ENCODE assay signal across 32 mouse cellular contexts in genomic region chr9:44727441-44727840, GRCm38 (mm10). TPM values are rescaled to one million over a fixed set of nuclear protein-coding genes. Genes with fewer than 3 reads are reported as not detected.
A peak's percentile ranks its signal among the peaks of the same experiment; 100 is the strongest.
DNase-seq lines count a peak whose midpoint lies in the region; ATAC-seq and TF ChIP-seq lines count a peak whose summit lies in the region.
"Had no signal": no experiment of that assay in that cellular context is flagged by ENCODE, and none has a peak within 500 bp of the region (broad histone marks: within the 10 kb centered on the region; RNA-seq: fewer than 3 reads in every experiment).

No protein-coding gene starts in this region.

- H3K27ac ChIP-seq in hindbrain, embryonic 10.5 days, result peak overlapping the region; percentile 73
- no peak overlapping the region for H3K27ac ChIP-seq in hindbrain, embryonic 14.5 days
- H3K27ac ChIP-seq in lung, embryonic 14.5 days (ENCODE audit: low read depth), result no peak overlapping the region
- H3K27ac ChIP-seq: intestine, embryonic 15.5 days; limb, embryonic 13.5 days had no signal

- no peak overlapping the region for H3K4me3 ChIP-seq in hindbrain, embryonic 10.5 days
- no peak overlapping the region for H3K4me3 ChIP-seq in hindbrain, embryonic 14.5 days (replicated peaks; ENCODE audit: low read length)
- no peak overlapping the region for H3K4me3 ChIP-seq in lung, embryonic 14.5 days (ENCODE audit: low read depth, low read length)
- H3K4me3 ChIP-seq: embryonic facial prominence, embryonic 13.5 days; heart, embryonic 10.5 days; intestine, embryonic 15.5 days; limb, embryonic 13.5 days; neural tube, embryonic 13.5 days had no signal

- no peak for TF ChIP-seq CTCF in lung, embryonic 14.5 days (IDR thresholded peaks at IDR 0.05; ENCODE audit: low read depth)

- no peaks in the 10 kb centered on the region for H3K36me3 ChIP-seq in hindbrain, embryonic 10.5 days
- H3K36me3 ChIP-seq in hindbrain, embryonic 14.5 days (replicated peaks; ENCODE audit: control insufficient read depth, insufficient read depth), result no peaks in the 10 kb centered on the region
- peaks cover 7% of the 10 kb centered on the region; the same call in 1 of the 2 replicates for H3K36me3 ChIP-seq in lung, embryonic 14.5 days (ENCODE audit: insufficient read depth)
- H3K36me3 ChIP-seq: intestine, embryonic 15.5 days; neural tube, embryonic 13.5 days had no signal

- 63% methylated on average over 5 of the region's 5 CpGs for WGBS in hindbrain, embryonic 10.5 days
- 64% methylated on average over 5 of the region's 5 CpGs for WGBS in hindbrain, embryonic 14.5 days
- 56% methylated on average over 5 of the region's 5 CpGs for WGBS in lung, embryonic 14.5 days

- no peak for ATAC-seq in hindbrain, embryonic 14.5 days (ENCODE audit: low FRiP score)
- ATAC-seq in lung, embryonic 14.5 days (ENCODE audit: insufficient read depth), result no peak
- ATAC-seq: forebrain, embryonic 16.5 days; hindbrain, embryonic 16.5 days; intestine, embryonic 15.5 days had no signal

- no peak overlapping the region for H3K4me2 ChIP-seq in hindbrain, embryonic 14.5 days (replicated peaks)
- 0 out of 2 replicates have a peak overlapping the region, but pooled peaks have one; percentile 10 for H3K4me2 ChIP-seq in lung, embryonic 14.5 days
- H3K4me2 ChIP-seq: embryonic facial prominence, embryonic 13.5 days; intestine, embryonic 15.5 days; limb, embryonic 13.5 days; liver, embryonic 11.5 days; neural tube, embryonic 13.5 days had no signal

- H3K9me3 ChIP-seq in hindbrain, embryonic 10.5 days, result no peaks in the 10 kb centered on the region
- H3K9me3 ChIP-seq in hindbrain, embryonic 14.5 days (ENCODE audit: control insufficient read depth, low read length), result no peaks in the 10 kb centered on the region
- H3K9me3 ChIP-seq in lung, embryonic 14.5 days (ENCODE audit: low read depth, low read length), result no peaks in the 10 kb centered on the region
- H3K9me3 ChIP-seq: embryonic facial prominence, embryonic 13.5 days; heart, embryonic 10.5 days; intestine, embryonic 15.5 days; limb, embryonic 13.5 days; neural tube, embryonic 13.5 days had no signal

- no peak for DNase-seq in hindbrain, embryonic 10.5 days (ENCODE audit: low spot score)
- DNase-seq in hindbrain, embryonic 14.5 days (ENCODE audit: low spot score), result no peak
- no peak for DNase-seq in lung, embryonic 14.5 days
- DNase-seq in lung, postnatal 14 days, result no peak
- peak; percentile 73 for DNase-seq in 3T3-L1 (ENCODE audit: low read depth, low spot score)
- peak; percentile 33 for DNase-seq in NIH3T3 (ENCODE audit: low read depth)
- DNase-seq in right cerebral cortex, postnatal 36 days (ENCODE audit: low spot score in 2 of 2), result no peak
- DNase-seq: adrenal gland, postnatal 10 days; B cell, adult 2 months; cerebellum, adult 9-10 months; cerebellum, postnatal 36 days; embryo, embryonic 11 days; gastrocnemius, postnatal 14 days; heart, adult 11 months; heart, postnatal 4 days; lung, postnatal 10 days; right cerebral cortex, postnatal 25 days; spleen, adult 18-20 months; thymus, postnatal 14 days had no signal

- H3K27me3 ChIP-seq in hindbrain, embryonic 10.5 days (ENCODE audit: insufficient read depth, poor library complexity, severe bottlenecking), result peaks cover 6% of the 10 kb centered on the region
- no peaks in the 10 kb centered on the region for H3K27me3 ChIP-seq in hindbrain, embryonic 14.5 days (ENCODE audit: control insufficient read depth, insufficient read depth, low read length)
- H3K27me3 ChIP-seq in lung, embryonic 14.5 days (ENCODE audit: insufficient read depth, low read length), result no peaks in the 10 kb centered on the region
- H3K27me3 ChIP-seq: limb, embryonic 13.5 days; neural tube, embryonic 13.5 days had no signal

- no peak overlapping the region for H3K9ac ChIP-seq in hindbrain, embryonic 14.5 days
- no peak overlapping the region; the same call in 1 of the 2 replicates for H3K9ac ChIP-seq in lung, embryonic 14.5 days
- H3K9ac ChIP-seq: intestine, embryonic 15.5 days; neural tube, embryonic 13.5 days had no signal

- H3K4me1 ChIP-seq in hindbrain, embryonic 10.5 days (replicated peaks), result peaks cover 69% of the 10 kb centered on the region
- peaks cover 36% of the 10 kb centered on the region for H3K4me1 ChIP-seq in hindbrain, embryonic 14.5 days (replicated peaks; ENCODE audit: control insufficient read depth, insufficient read depth, low read length)
- H3K4me1 ChIP-seq in lung, embryonic 14.5 days (ENCODE audit: insufficient read depth), result peaks cover 32% of the 10 kb centered on the region

RNA-seq across cellular contexts. Expression of gene Phldb1, which starts 7.6 kb away (rescaled TPM):
- polyA plus RNA-seq in hindbrain, embryonic 10.5 days (2016; fragmentation: Nextera tagmentation; extraction: Ambion mirVana), result 45.4 and 49.5 TPM in 2 replicates
- polyA plus RNA-seq in hindbrain, embryonic 14.5 days (2014; fragmentation: Nextera tagmentation; extraction: Ambion mirVana), result 41.9 and 46.4 TPM in 2 replicates
- polyA plus RNA-seq in lung, embryonic 14.5 days (2014; fragmentation: Nextera tagmentation; extraction: Ambion mirVana), result 30.7 and 35.0 TPM in 2 replicates

RNA-seq across cellular contexts. Expression of gene Arcn1, which starts 40.2 kb away (rescaled TPM):
- polyA plus RNA-seq in hindbrain, embryonic 10.5 days (2016; fragmentation: Nextera tagmentation; extraction: Ambion mirVana), result 154 and 170 TPM in 2 replicates
- 148 and 169 TPM in 2 replicates for polyA plus RNA-seq in hindbrain, embryonic 14.5 days (2014; fragmentation: Nextera tagmentation; extraction: Ambion mirVana)
- 224 and 239 TPM in 2 replicates for polyA plus RNA-seq in lung, embryonic 14.5 days (2014; fragmentation: Nextera tagmentation; extraction: Ambion mirVana)

RNA-seq across cellular contexts. Expression of gene Ift46, which starts 40.3 kb away (rescaled TPM):
- polyA plus RNA-seq in hindbrain, embryonic 10.5 days (2016; fragmentation: Nextera tagmentation; extraction: Ambion mirVana), result 124 and 152 TPM in 2 replicates
- 141 and 158 TPM in 2 replicates for polyA plus RNA-seq in hindbrain, embryonic 14.5 days (2014; fragmentation: Nextera tagmentation; extraction: Ambion mirVana)
- polyA plus RNA-seq in lung, embryonic 14.5 days (2014; fragmentation: Nextera tagmentation; extraction: Ambion mirVana), result 103 and 106 TPM in 2 replicates

RNA-seq across cellular contexts. Expression of gene Treh, which starts 54.4 kb away (rescaled TPM):
- polyA plus RNA-seq in hindbrain, embryonic 10.5 days (2016; fragmentation: Nextera tagmentation; extraction: Ambion mirVana), result not detected in 2 replicates
- not detected in 2 replicates for polyA plus RNA-seq in hindbrain, embryonic 14.5 days (2014; fragmentation: Nextera tagmentation; extraction: Ambion mirVana)
- polyA plus RNA-seq in lung, embryonic 14.5 days (2014; fragmentation: Nextera tagmentation; extraction: Ambion mirVana), result not detected in 2 replicates
- polyA plus RNA-seq: embryonic facial prominence, embryonic 13.5 days; forebrain, embryonic 11.5 days; forebrain, embryonic 16.5 days; heart, embryonic 10.5 days; hindbrain, embryonic 16.5 days; intestine, embryonic 15.5 days; kidney, embryonic 14.5 days; limb, embryonic 13.5 days; liver, embryonic 11.5 days; liver, embryonic 16.5 days; neural tube, embryonic 13.5 days; stomach, embryonic 16.5 days; urinary bladder, adult 2 months had no signal

Comparison
In these comparisons a context has a peak if more than half of its experiments do, and no peak if none do; other contexts are left out.
1. DNase-seq: peak in 3T3-L1 (single experiment) and NIH3T3 (single experiment); none in hindbrain, embryonic 10.5 days (single experiment), hindbrain, embryonic 14.5 days (single experiment), lung, embryonic 14.5 days (single experiment), lung, postnatal 14 days (single experiment) and right cerebral cortex, postnatal 36 days (0 of 2).